Mouse (Mus musculus) CD4-positive naive resting alpha-beta T cell, adult 76 days (primary cell): ENCODE measurements around the gene Slc9a7. TPM values are rescaled to one million over a fixed set of nuclear protein-coding genes. Genes with fewer than 3 reads are reported as not detected.

Experiments used
- total RNA-seq: library from RNA; stranded (reverse); gene quantifications from one replicate; pipeline ENCODE4 v1.2.4, GENCODE M21; 2023

Gene Slc9a7
- 16.7 TPM for total RNA-seq

GRCm38 (mm10) chrX:20291282-20292039, at the start of gene Slc9a7:
TSS of gene Slc9a7 (minus strand) at chrX:20291807.

GRCm38 (mm10) chrX:20059381-20059971, 232.1 kb downstream of the Slc9a7 start, which contains the start of gene Chst7:
TSS of gene Chst7 (plus strand) at chrX:20059560.

Other genes with a start within 250 kb of the Slc9a7 start
- gene Chst7, start 232.2 kb downstream of the Slc9a7 start, total RNA-seq, result 0.32 TPM
- gene Rp2, start 72.7 kb upstream of the Slc9a7 start, total RNA-seq, result 13.5 TPM
- 6.8 TPM for gene Jade3, start 133.9 kb upstream of the Slc9a7 start, total RNA-seq